Mouse (Mus musculus) brain, embryonic 14.5 days (tissue): ENCODE data around the gene Alg5.

Experiments
- CTCF ChIP-seq: fragments of 200-500 bp; IDR thresholded peaks from 2 replicates; pipeline ENCODE4 v1.5.1; 2012; ENCODE audit warnings: inconsistent platforms, mild to moderate bottlenecking, moderate library complexity, borderline replicate concordance; ENCODE audit not compliant: insufficient read depth, insufficient read length; ENCODE audit errors: extremely low read depth
- POLR2A ChIP-seq: fragments of 200-500 bp; IDR thresholded peaks from 2 replicates; pipeline ENCODE4 v1.6.1; 2012; ENCODE audit warnings: mild to moderate bottlenecking, inconsistent platforms, borderline replicate concordance; ENCODE audit not compliant: poor library complexity, insufficient read depth, insufficient read length, severe bottlenecking; ENCODE audit errors: extremely low read depth

DNA sequence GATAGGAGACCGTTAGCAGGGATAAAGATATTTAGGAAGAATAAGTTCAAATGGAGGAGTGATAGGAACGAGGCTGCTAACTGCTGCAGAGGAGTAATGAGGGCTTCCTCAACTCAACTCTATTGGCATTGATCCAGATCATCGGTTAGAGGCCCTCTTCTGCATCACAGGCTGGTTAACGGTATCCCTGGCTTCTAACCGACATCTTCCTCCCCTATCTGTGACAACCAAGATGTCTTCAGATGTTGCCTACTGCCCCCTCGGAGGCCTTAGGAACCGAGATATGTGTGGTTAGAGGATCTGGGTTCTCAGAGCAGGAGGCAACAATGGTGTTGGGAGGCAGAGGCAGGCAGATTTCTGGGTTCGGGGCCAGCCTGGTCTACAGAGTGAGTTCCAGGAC is 33.3 kb downstream of the Alg5 start:
- TF ChIP-seq POLR2A (no peak), CTCF (no peak)
